Comparison of ENCODE assay signal across 12 mouse cellular contexts in the genomic region with DNA sequence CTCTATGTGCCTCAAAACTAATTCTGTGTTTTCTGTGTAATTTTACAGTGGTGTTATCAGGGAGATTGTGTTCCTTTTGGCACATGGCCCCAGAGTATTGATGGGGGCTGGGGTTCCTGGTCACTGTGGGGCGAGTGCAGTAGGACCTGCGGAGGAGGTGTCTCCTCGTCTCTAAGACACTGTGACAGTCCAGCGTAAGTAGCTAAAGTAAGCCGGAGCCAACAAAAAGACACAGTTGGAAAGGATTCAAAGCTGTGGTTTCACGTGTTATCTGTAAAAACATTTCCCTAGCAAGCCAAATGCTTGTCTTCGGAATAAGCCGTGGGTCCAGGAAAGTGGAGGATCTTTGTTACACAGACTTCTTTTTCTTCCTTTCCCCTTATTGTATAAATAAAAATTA.
A peak's percentile ranks its signal among the peaks of the same experiment; 100 is the strongest.
DNase-seq lines count a peak whose midpoint lies in the region; ATAC-seq and TF ChIP-seq lines count a peak whose summit lies in the region.
"Had no signal": no experiment of that assay in that cellular context is flagged by ENCODE, and none has a peak within 500 bp of the region (broad histone marks: within the 10 kb centered on the region; RNA-seq: fewer than 3 reads in every experiment).

No protein-coding gene starts in this region.

- intact Hi-C loops in left cerebral cortex, postnatal 14 days (cut with DNase I): no loop called here
- intact Hi-C loops in left cerebral cortex, adult 2 months (cut with DNase I): no loop called here
- intact Hi-C loops in gastrocnemius, postnatal 36 days (cut with DNase I): no loop called here

- no peaks in the 10 kb centered on the region for H3K27me3 ChIP-seq in heart, embryonic 16.5 days (ENCODE audit: control insufficient read depth, insufficient read depth, low read length)
- H3K27me3 ChIP-seq: neural tube, embryonic 13.5 days had no signal

- peaks cover 10% of the 10 kb centered on the region for H3K36me3 ChIP-seq in heart, embryonic 16.5 days (ENCODE audit: control insufficient read depth, insufficient read depth)
- H3K36me3 ChIP-seq: neural tube, embryonic 13.5 days had no signal

- no peaks in the 10 kb centered on the region for H3K4me1 ChIP-seq in heart, embryonic 16.5 days (ENCODE audit: control insufficient read depth, insufficient read depth, low read length)
- H3K4me1 ChIP-seq: neural tube, embryonic 13.5 days had no signal

- peak; percentile 39 to 42 for DNase-seq in cerebellum, postnatal 10 days
- DNase-seq in cerebellum, postnatal 4 days (ENCODE audit: low spot score in 2 of 2): no peak
- peak; percentile 3 to 5 for DNase-seq in left cerebral cortex, postnatal 14 days (ENCODE audit: low spot score in 2 of 2)
- no peak for DNase-seq in left cerebral cortex, adult 2 months (ENCODE audit: extremely low spot score in 1 of 2, low spot score in 2 of 2)
- DNase-seq in 416B (ENCODE audit: low read depth): peak; percentile 11
- DNase-seq in gastrocnemius, postnatal 36 days: no peak
- DNase-seq in spleen, adult 18-20 months: no peak
- DNase-seq: cerebellum, adult 8-10 months; gastrocnemius, postnatal 25 days; lung, postnatal 4 days had no signal

- H3K9me3 ChIP-seq in heart, embryonic 16.5 days (replicated peaks; ENCODE audit: control insufficient read depth, low read length): no peaks in the 10 kb centered on the region
- H3K9me3 ChIP-seq: neural tube, embryonic 13.5 days had no signal

- no peak overlapping the region for H3K9ac ChIP-seq in heart, embryonic 16.5 days (ENCODE audit: low read length)
- H3K9ac ChIP-seq: neural tube, embryonic 13.5 days had no signal

- H3K4me2 ChIP-seq in heart, embryonic 16.5 days (ENCODE audit: low read depth, low read length): peak overlapping the region; percentile 23; the same call in 1 of the 2 replicates
- H3K4me2 ChIP-seq: neural tube, embryonic 13.5 days had no signal

- H3K4me3 ChIP-seq in left cerebral cortex, adult 2 months: no peak overlapping the region
- H3K4me3 ChIP-seq in heart, embryonic 16.5 days (ENCODE audit: low read length): no peak overlapping the region
- H3K4me3 ChIP-seq: neural tube, embryonic 13.5 days had no signal

- no peak for ATAC-seq in heart, embryonic 16.5 days (replicated peaks; ENCODE audit: extremely low read depth, insufficient read depth, low FRiP score)

- no peak overlapping the region for H3K27ac ChIP-seq in left cerebral cortex, adult 2 months
- H3K27ac ChIP-seq in heart, embryonic 16.5 days (ENCODE audit: low read length): no peak overlapping the region
- H3K27ac ChIP-seq: neural tube, embryonic 13.5 days had no signal

- no peak for TF ChIP-seq CTCF in left cerebral cortex, adult 2 months (IDR thresholded peaks at IDR 0.05)

- WGBS in heart, embryonic 16.5 days: 51% methylated on average over 8 of the region's 8 CpGs

Comparison
In these comparisons a context has a peak if more than half of its experiments do, and no peak if none do; other contexts are left out.
1. DNase-seq: peak in cerebellum, postnatal 10 days (2 of 2), left cerebral cortex, postnatal 14 days (2 of 2) and 416B (single experiment); none in cerebellum, postnatal 4 days (0 of 2), left cerebral cortex, adult 2 months (0 of 2), gastrocnemius, postnatal 36 days (0 of 2) and spleen, adult 18-20 months (0 of 2).